Mouse (Mus musculus): ENCODE measurements around the gene Gng7.

Gene Gng7

GRCm38 (mm10) chr10:80943701-80944100 is 71.0 kb downstream of the Gng7 start:
- DNase-seq (ENCODE audit: low spot score): no peak

- DNase-seq (ENCODE audit: low spot score): no peak
Measured at GRCm38 (mm10) chr10:80942919-80943318, 71.8 kb downstream of the Gng7 start.

GRCm38 (mm10) chr10:80940988-80941347 is 73.8 kb downstream of the Gng7 start:
- no peak for DNase-seq (ENCODE audit: low spot score)

GRCm38 (mm10) chr10:80940320-80940987 is 74.3 kb downstream of the Gng7 start:
- DNase-seq (ENCODE audit: low spot score): peak; percentile 87

- DNase-seq (ENCODE audit: low spot score): peak; percentile 91
Measured at GRCm38 (mm10) chr10:80939671-80940070, 75.1 kb downstream of the Gng7 start.

GRCm38 (mm10) chr10:80938831-80939550 is 75.8 kb downstream of the Gng7 start:
- DNase-seq (ENCODE audit: low spot score): no peak

GRCm38 (mm10) chr10:80937646-80938045 is 77.1 kb downstream of the Gng7 start:
- DNase-seq (ENCODE audit: low spot score): peak; percentile 93

- no peak for DNase-seq (ENCODE audit: low spot score)
Measured at GRCm38 (mm10) chr10:80936810-80937164, 78.0 kb downstream of the Gng7 start.

GRCm38 (mm10) chr10:80936135-80936809 is 78.5 kb downstream of the Gng7 start:
- peak; percentile 77 for DNase-seq (ENCODE audit: low spot score)

GRCm38 (mm10) chr10:80935698-80936097 is 79.0 kb downstream of the Gng7 start:
- no peak for DNase-seq (ENCODE audit: low spot score)

GRCm38 (mm10) chr10:80935241-80935640 is 79.5 kb downstream of the Gng7 start:
- DNase-seq (ENCODE audit: low spot score): no peak

- DNase-seq (ENCODE audit: low spot score): no peak
Measured at GRCm38 (mm10) chr10:80934136-80934985, 80.4 kb downstream of the Gng7 start.

GRCm38 (mm10) chr10:80933421-80933979 is 81.2 kb downstream of the Gng7 start:
- peak; percentile 72 for DNase-seq (ENCODE audit: low spot score)

GRCm38 (mm10) chr10:80932700-80933420 is 81.9 kb downstream of the Gng7 start:
- DNase-seq (ENCODE audit: low spot score): no peak

GRCm38 (mm10) chr10:80932206-80932605 is 82.5 kb downstream of the Gng7 start:
- no peak for DNase-seq (ENCODE audit: low spot score)

- no peak for DNase-seq (ENCODE audit: low spot score)
Measured at GRCm38 (mm10) chr10:80931695-80932094, 83.0 kb downstream of the Gng7 start.

GRCm38 (mm10) chr10:80931153-80931671 is 83.5 kb downstream of the Gng7 start:
- DNase-seq (ENCODE audit: low spot score): no peak

- DNase-seq (ENCODE audit: low spot score): no peak
Measured at GRCm38 (mm10) chr10:80930361-80931152, 84.2 kb downstream of the Gng7 start.

GRCm38 (mm10) chr10:80929299-80930226 is 85.2 kb downstream of the Gng7 start, which contains the start of gene Gadd45b:
TSS of gene Gadd45b (plus strand) at chr10:80930073.
- DNase-seq (ENCODE audit: low spot score): peak; percentile 99

All from lung, postnatal 25 days (tissue).